Mouse (Mus musculus): ENCODE measurements around the gene Git1.

Gene Git1

DNA sequence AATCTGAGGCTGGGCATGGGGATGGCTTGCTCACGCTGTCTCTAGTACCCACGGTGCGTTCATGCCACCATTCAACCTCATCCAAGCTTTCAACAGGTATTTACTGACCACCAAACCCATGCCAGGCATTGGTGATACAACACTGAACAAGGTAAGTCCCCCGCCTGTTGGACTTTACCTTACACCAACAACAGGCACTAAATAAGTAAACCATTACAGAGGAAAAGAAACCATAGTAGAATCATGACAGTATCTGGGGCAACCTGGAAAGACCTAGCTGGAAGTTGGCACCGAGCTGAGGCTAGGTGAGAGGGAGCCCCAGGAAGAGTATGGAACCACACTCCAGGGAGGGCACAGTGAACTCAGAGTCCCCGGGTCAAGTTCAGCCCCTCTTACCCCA, 16.5 kb upstream of the Git1 start:
- no peak for DNase-seq (ENCODE audit: extremely low read depth, low read depth, low spot score)

DNA sequence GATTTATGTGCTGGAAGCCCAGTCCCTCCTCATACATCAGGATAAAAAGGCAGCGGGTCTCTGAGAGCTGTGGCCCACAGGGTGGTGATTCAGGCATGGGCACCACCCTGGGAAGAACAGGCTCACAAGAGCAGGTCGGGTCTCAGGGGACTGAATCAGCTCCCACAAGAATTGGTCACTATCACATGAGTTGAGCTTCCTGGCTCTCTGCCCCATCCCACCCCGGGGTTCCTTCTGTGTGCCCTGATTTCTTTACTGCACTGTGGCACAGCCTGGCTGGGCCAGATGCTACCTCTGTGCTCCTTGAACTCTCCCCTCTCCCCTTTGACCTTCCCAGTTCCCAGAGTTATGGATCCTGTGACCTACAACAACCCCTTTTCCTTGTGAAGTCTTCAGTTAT, 10.3 kb upstream of the Git1 start:
- DNase-seq (ENCODE audit: extremely low read depth, low read depth, low spot score) = no peak

DNA sequence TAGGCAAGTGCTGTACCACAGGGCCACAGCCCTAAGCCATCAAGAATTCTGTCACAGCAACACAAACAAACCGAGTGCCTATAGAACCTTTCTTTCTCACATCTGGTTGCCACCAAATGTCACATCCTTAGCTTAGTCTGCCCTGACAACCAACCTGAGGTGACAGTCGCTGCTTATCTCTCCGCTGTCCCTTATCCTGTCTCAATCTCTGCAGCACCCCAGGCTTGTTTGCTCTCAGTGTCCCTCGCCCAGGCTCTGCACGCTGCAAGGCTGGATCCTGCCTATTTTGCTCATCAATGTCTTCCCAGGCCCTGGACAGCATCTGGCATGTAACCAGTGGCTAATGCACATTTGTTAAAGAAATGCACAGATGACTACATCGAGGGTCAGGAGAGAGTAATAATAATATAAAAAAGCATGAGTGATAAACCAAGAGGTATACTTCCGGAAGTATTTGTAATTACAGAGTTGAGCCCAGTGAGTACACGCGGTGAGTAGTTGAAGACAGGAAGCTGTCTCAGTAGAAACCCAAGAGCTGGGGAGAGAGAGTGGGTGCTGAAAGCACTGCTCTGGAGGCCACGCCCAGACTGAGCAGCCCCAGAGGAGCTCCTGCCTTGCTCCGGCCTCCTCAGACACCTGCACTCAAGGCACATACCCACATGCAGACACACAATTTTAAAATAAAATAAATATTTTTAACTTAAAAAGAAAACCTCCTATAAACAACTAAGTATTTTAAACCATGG, 9.7 kb upstream of the Git1 start:
- DNase-seq (ENCODE audit: extremely low read depth, low read depth, low spot score) = no peak

- no peak for DNase-seq (ENCODE audit: extremely low read depth, low read depth, low spot score)
These were observed 8.1 kb upstream of the Git1 start for GRCm38 (mm10) chr11:77485229-77485628.

DNA sequence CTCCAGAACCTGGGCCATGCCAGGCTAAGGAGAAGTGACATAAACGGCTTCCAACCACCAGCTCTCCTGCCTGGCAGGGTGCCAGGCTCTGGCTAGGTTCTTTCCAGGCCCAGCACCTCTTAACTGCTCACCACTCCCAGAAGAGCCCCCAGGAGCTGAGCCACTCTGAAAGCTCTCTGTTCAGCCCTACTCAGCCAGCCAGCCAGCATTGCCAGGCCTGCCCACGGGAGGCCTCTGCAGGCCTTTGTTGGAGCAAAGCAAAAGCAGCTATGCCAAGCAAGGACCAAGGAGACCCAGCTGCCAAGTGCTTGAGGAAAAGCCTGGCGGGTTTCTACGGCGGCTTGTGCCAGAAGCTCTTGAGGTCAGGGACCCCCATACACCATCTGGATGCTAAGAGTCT, 6.6 kb upstream of the Git1 start:
- DNase-seq (ENCODE audit: extremely low read depth, low read depth, low spot score) = no peak

DNA sequence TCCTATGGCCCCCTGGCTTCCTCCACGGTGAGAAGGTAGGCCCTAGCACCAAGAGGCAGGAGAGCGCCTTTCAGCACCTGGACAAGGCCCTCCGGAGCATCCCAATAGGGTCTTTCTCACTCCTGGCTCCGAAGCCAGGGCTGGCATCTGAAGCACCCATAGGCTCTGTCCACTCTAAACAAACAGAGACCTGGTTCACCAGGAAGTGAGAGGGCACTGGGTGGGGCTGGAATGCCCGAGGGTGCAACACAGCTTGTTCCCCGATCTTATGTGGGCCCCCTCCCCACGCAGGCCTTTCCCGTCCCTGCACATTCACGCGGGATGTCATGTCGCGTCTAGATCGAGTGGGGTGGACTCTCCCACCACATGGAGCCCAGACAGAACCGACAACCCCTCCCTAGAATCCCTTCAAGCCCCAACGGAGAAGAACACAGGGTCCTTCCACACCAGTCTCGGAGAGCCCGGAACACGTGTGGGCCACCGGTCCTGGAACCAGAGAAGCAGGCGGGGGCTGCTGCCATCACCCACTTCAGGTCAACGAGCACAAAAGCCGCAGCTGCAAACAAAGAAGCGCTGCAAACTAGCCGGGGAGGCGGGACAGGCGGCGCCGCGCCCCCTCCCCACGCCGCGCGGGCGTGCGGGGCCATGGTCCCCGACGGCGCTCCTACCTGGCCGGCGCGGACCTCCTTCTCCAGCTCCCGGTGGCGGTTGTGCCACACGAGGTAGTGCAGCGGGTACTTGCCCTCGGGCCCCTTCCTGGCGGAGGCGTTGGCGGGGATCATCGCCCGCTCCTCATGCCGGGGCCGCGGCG, 4.4 kb upstream of the Git1 start:
- no peak for DNase-seq (ENCODE audit: extremely low read depth, low read depth, low spot score)

- no peak for DNase-seq (ENCODE audit: extremely low read depth, low read depth, low spot score)
These were observed 3.6 kb upstream of the Git1 start, which contains the start of gene Ankrd13b for GRCm38 (mm10) chr11:77489591-77490235. Gene Ankrd13b (minus strand): TSS chr11:77489678.

DNA sequence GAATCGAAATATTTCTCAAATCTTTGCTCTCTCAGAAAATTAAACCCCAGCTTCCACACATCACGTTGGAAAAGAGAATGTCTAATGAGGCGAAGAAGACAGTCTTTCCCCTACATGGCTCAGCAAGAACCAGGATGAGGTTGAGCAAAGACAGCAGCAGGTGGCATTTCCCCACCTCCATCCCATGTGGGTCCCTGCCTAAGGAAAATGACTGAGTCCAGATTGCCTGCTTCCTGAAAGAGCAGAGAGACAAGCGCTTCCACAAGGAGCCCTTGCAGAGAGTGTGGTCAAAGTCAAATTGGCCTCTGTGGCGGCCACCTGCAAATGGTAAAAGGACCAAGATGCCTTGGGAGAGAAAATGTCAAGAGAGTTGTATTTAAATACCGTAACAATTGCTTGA, 2.9 kb upstream of the Git1 start:
- DNase-seq (ENCODE audit: extremely low read depth, low read depth, low spot score) = no peak

- DNase-seq (ENCODE audit: extremely low read depth, low read depth, low spot score) = no peak
These were observed 2.2 kb upstream of the Git1 start for GRCm38 (mm10) chr11:77491123-77491501.

- DNase-seq (ENCODE audit: extremely low read depth, low read depth, low spot score) = no peak
These were observed 1.7 kb upstream of the Git1 start for GRCm38 (mm10) chr11:77491502-77492291.

DNA sequence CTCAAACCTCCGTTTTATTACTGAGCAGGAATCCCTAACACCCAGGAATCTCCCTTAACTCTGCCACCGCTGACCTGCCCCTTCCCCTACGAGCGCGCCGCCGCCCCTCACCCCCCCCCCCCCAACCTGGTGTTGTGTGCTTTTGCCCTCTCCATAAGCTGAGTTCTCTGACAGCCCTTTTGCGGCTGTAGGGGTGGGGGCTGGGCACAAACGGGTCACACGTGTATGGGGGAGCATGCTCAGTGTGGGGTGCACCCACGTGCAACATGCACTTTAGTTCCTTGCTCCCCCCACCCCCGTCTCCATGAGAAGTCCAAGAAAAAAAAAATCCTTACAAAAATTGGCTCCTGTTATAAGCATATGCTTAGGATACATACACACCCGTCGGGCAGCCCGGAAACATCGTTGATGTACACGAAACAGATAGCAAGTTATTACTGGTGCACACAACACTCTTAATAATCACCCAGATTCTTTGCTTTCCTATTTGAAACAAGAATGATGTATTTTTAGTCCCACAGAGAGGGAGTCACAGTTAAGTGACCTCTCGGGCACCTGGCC, 971 bp upstream of the Git1 start:
- DNase-seq (ENCODE audit: extremely low read depth, low read depth, low spot score) = no peak

- no peak for DNase-seq (ENCODE audit: extremely low read depth, low read depth, low spot score)
These were observed 440 bp upstream of the Git1 start for GRCm38 (mm10) chr11:77492911-77493332.

- no peak for DNase-seq (ENCODE audit: extremely low read depth, low read depth, low spot score)
These were observed 948 bp downstream of the Git1 start for GRCm38 (mm10) chr11:77494344-77494676.

DNA sequence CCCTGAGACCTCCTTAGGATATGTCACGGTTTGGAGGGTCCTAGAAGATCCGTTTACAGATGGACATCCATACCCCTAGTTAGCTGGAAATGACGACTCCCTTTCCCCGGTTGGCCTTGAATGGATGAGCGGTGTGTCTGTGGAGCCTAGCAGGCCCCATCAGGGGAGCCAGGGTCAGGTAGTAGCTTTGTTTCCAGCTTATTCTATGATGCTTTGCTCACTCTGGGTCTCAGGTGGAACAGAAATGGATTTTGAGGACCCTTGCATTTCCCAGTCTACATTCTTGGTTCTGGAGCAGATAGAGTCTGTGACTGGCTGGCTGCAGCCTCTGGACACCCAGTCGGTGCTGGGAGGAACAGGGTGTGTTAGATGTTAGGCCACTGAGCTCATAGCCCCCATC, 1.4 kb downstream of the Git1 start:
- no peak for DNase-seq (ENCODE audit: extremely low read depth, low read depth, low spot score)

GRCm38 (mm10) chr11:77495507-77495906, 2.1 kb downstream of the Git1 start:
- DNase-seq (ENCODE audit: extremely low read depth, low read depth, low spot score) = no peak

DNA sequence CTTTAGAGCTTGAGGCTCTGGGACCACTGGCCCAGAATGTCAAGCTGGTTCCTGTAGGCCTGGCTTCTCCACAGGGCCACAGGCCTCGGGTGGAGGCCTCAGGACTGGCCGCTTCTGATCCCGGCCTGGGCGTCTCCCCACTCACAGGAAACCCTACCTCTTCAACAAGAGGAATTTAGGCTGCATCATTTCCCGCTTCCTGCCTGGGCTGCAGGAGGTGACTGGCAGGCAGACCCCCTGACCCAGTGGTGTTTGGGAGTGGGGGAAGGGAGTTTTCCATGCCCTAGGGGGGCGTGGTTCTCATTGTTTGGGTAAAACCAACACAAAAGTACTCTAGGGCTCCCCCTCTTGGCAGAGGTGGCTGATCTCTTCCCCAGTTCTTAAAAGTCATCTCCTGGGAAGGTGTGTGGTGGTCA, 4.0 kb downstream of the Git1 start:
- DNase-seq (ENCODE audit: extremely low read depth, low read depth, low spot score) = no peak

GRCm38 (mm10) chr11:77497851-77498250, 4.5 kb downstream of the Git1 start:
- no peak for DNase-seq (ENCODE audit: extremely low read depth, low read depth, low spot score)

- DNase-seq (ENCODE audit: extremely low read depth, low read depth, low spot score) = no peak
These were observed 5.1 kb downstream of the Git1 start for GRCm38 (mm10) chr11:77498261-77499139.

- DNase-seq (ENCODE audit: extremely low read depth, low read depth, low spot score) = no peak
These were observed 6.0 kb downstream of the Git1 start for GRCm38 (mm10) chr11:77499354-77499753.

Data from fat pad, adult 2 months (tissue).